Mouse (Mus musculus) bone marrow macrophage, adult 2 months (primary cell): ENCODE measurements around the gene Phf21a. TPM values are rescaled to one million over a fixed set of nuclear protein-coding genes. Genes with fewer than 3 reads are reported as not detected.
A peak's percentile ranks its signal among the peaks of the same experiment; 100 is the strongest.

ENCODE experiments used
- H3K27ac ChIP-seq: 2 replicates; pipeline ENCODE4 v1.5.1; 2012; ENCODE audit warnings: low read depth, low read length; ENCODE audit not compliant: insufficient read depth
- H3K4me1 ChIP-seq: 2 replicates; pipeline ENCODE4 v1.6.1; 2012; ENCODE audit warnings: low read length; ENCODE audit not compliant: control insufficient read depth, insufficient read depth
- H3K4me3 ChIP-seq: 2 replicates; pipeline ENCODE4 v1.5.1; 2012; ENCODE audit warnings: mild to moderate bottlenecking, low read length, moderate library complexity; ENCODE audit not compliant: insufficient read depth
- CTCF ChIP-seq: IDR thresholded peaks from 2 replicates; pipeline ENCODE4 v1.5.1; 2012; ENCODE audit warnings: low read depth, mild to moderate bottlenecking, low read length, moderate library complexity
- POLR2A ChIP-seq: IDR thresholded peaks from 2 replicates; pipeline ENCODE4 v1.6.1; 2012; ENCODE audit warnings: mild to moderate bottlenecking, low read depth, low read length, borderline replicate concordance
- polyA plus RNA-seq: library from polyadenylated mRNA; stranded (reverse); fragments of >200 nt; gene quantifications from 2 replicates; pipeline ENCODE4 v1.2.4, GENCODE M21; 2012; ENCODE audit not compliant: missing spikeins, insufficient read depth, insufficient read length

The Phf21a gene
- polyA plus RNA-seq, 1 experiment, result 81.5 TPM

DNA sequence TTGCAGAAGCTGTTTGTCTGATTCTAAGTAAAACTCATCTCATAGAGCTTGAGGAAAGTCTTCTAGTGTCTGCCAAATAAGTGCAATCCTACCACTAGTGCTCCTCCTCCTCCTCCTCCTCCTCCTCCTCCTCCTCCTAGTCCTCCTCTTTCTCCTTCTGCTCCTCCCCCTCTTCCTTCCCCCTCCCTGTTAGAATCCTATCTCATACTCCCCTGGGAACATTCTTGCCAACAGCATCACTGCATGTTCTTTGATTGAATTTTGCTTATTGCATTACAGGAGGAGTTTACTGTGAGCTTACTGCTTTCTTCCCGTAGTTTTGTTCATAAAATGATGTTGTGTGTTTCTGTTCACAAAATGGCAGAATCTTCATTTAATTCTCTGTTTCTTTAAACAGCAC is 221.1 kb downstream of the Phf21a start:
- Histone ChIP-seq H3K4me3 (no peak overlapping the region), H3K4me1 (peaks cover 11% of the 10 kb centered on the region), H3K27ac (no peak overlapping the region)
- TF ChIP-seq CTCF (no peak), POLR2A (no peak)

DNA sequence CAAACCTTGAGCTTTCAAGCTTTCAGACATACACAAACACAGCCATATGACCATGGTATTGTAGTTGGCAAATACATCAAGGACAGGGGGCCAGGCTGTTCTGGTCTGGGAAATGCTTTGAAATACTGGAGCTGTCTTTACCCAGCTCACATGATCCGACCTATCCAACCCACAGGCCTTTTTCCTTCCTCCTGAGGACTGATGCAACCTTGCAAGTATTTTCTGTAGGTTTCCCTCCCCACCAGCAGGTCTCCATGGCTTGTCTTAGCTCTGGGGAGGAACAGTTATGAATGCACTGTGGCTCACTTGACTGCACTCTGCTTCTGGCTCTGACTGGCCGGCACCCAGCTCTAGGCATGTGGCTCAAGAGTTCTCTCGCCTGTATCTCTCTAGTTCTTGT is 223.7 kb downstream of the Phf21a start:
- H3K4me1 ChIP-seq, result peaks cover 13% of the 10 kb centered on the region
- H3K4me3 ChIP-seq, result no peak overlapping the region
- no peak for TF ChIP-seq CTCF
- TF ChIP-seq POLR2A, result no peak
- no peak overlapping the region for H3K27ac ChIP-seq

DNA sequence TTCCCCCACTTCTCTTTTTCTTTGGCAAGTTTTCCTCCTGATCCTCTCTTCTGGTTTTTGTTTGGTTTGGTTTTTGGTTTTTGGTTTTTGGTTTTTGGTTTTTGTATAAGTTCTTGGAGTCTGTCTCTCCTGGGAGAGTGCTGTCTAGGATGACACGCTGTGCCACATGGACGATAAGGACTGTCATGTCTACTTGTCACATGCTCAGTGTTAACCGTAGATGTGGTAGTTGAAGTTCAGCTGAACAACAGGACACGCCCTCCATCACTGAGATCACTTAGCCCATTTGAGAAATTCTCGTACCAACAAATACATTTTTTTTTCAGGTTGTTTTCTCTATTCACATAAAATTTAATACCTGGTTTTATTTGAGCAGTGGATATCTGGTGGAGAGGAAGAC is 224.3 kb downstream of the Phf21a start:
- peaks cover 13% of the 10 kb centered on the region for H3K4me1 ChIP-seq
- H3K27ac ChIP-seq, result no peak overlapping the region
- H3K4me3 ChIP-seq, result no peak overlapping the region
- TF ChIP-seq POLR2A, result no peak
- TF ChIP-seq CTCF, result no peak

DNA sequence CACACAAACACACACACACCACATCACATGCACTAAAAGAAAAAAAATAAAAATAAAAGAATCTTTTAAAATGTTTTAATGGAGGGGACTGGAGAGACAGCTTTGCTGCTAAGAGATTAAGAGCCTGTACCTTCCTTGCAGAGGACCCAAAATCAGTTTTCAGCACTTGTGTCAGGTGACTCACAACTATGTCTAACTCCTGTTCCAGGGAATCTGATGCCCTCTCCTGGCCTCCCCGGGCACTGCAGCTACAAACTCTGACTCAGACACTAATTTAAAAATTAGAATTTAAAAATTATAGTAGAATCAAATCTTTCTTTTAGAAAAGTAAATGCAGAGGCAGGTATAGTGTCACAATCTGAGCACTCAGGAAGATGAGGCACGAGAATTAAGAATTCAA is 229.8 kb downstream of the Phf21a start:
- TF ChIP-seq POLR2A (no peak), CTCF (peak; percentile 42)
- Histone ChIP-seq H3K27ac (no peak overlapping the region), H3K4me1 (peaks cover 2% of the 10 kb centered on the region; the same call in 1 of the 2 replicates), H3K4me3 (no peak overlapping the region)

DNA sequence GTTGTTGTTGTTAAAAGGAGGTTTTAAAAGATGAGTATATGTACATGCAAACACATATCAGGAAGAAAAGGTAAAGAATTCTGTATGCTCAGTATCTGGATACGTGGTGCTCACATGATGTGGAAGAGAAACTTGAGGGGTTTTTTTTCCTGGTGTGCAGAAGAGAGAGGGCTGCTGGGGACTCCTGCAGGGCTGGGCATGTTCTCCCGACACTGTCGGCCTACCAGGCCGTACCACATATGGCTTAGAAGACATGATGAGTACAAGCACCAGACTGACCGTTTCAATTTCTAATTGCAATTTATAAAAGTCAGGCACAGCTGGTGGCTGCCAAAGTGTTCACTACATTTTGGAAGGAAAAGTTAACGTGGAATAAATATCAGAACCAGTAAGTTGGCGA is 232.8 kb downstream of the Phf21a start:
- Histone ChIP-seq H3K27ac (no peak overlapping the region), H3K4me1 (no peaks in the 10 kb centered on the region), H3K4me3 (no peak overlapping the region)
- no peak for TF ChIP-seq CTCF
- no peak for TF ChIP-seq POLR2A

DNA sequence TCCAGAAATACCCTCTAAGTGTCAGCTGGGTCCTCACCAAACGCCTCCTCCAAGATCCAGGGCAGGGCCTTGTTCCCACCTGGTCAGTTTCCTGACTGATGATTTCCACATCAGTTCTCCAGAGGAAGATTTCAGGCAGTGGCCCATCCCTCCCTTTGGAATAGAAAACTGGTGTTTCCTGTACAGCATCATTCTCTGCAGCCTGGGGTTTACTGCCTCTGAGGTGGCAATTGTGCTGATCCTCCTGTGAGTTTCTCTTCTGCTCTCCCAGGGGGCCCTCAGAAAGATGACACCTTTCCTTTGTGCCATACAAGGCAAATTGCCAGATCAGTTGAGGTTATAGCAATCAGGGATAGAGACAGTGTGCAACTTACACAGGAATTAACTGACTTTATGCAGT is 233.3 kb downstream of the Phf21a start:
- no peak for TF ChIP-seq POLR2A
- no peak for TF ChIP-seq CTCF
- no peak overlapping the region for H3K4me3 ChIP-seq
- no peaks in the 10 kb centered on the region for H3K4me1 ChIP-seq
- no peak overlapping the region for H3K27ac ChIP-seq

DNA sequence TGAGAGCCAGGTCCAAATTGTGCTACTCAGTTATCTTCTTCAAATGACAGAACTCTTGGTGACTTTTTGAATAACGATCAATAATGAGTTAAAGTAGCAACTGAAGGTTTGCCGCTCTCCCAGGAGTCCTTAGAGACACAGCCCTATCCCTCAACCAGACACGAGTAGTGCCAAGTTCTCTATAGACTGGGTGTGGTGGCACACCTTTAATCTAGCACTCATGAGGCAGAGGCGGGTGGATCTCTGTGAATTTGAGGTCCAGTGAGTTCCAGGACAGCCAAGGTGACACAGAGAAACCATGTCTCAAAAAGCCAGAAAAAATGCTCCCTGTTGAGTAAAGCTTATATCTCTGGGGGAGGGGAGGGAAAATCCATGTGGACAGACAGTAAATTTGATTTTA is 234.7 kb downstream of the Phf21a start:
- no peak overlapping the region for H3K27ac ChIP-seq
- no peak for TF ChIP-seq CTCF
- no peak for TF ChIP-seq POLR2A
- H3K4me1 ChIP-seq, result no peaks in the 10 kb centered on the region
- H3K4me3 ChIP-seq, result no peak overlapping the region

DNA sequence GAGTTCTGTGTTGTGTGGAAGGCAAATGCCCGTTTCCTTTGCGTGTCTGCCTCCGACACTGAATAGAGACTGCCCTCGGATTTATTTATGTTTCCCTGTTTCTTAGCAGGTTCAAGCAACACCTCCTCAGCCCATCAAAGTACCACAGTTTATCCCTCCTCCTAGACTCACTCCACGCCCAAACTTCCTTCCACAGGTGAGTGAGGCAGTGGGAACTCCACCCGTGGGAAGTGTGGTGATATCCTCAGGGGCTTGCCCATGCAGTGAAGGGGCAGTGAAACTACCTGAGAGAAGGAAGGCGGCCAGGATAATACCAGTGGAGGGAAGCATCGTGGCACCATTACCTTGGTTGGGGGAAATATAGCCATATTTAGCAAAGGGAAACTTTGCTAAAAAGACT is 235.3 kb downstream of the Phf21a start:
- Histone ChIP-seq H3K4me1 (no peaks in the 10 kb centered on the region), H3K4me3 (no peak overlapping the region), H3K27ac (no peak overlapping the region)
- TF ChIP-seq POLR2A (no peak), CTCF (no peak)

DNA sequence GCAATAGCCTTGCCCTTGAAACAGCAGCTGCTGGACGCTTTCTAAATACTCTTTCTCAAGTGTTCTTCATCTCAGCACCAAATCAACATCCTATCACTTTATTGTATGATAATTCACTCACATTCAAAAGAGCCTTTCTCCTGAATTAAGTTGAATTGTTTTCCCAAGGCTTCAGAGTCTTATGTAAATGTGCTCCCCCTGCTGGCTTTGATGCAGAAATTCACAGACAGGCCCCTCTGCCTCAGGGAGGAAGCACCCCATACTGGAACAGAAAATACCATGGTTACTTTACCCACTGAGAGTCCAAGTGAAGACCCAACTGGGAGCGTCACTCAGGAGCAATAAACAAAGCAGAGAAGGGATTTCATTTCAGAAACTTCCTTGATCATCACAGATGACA is 237.9 kb downstream of the Phf21a start:
- Histone ChIP-seq H3K27ac (no peak overlapping the region), H3K4me1 (no peaks in the 10 kb centered on the region), H3K4me3 (no peak overlapping the region)
- TF ChIP-seq CTCF (peak; percentile 31; the same call in 1 of the 2 replicates), POLR2A (no peak)

DNA sequence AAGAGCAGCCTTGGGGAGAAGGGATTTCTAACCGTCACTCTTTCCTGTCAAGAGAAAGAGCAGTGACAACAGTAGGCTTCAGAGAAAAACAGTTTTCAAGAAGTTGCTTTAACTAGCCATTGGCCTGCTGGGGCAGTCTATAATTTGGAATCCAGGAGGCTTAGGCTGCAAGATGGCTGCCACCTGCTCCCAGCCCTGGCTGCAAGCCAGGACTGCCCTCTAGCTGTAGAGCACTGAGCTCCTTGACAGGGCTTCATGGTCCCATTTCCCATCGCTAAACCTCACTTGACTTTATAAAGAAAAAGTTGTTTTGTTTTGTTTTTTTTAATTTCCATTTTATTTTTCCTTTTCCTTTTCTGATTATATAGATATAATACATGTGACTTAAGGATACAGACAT is 238.5 kb downstream of the Phf21a start:
- no peak for TF ChIP-seq POLR2A
- no peak for TF ChIP-seq CTCF
- no peak overlapping the region for H3K27ac ChIP-seq
- no peak overlapping the region for H3K4me3 ChIP-seq
- H3K4me1 ChIP-seq, result no peaks in the 10 kb centered on the region

DNA sequence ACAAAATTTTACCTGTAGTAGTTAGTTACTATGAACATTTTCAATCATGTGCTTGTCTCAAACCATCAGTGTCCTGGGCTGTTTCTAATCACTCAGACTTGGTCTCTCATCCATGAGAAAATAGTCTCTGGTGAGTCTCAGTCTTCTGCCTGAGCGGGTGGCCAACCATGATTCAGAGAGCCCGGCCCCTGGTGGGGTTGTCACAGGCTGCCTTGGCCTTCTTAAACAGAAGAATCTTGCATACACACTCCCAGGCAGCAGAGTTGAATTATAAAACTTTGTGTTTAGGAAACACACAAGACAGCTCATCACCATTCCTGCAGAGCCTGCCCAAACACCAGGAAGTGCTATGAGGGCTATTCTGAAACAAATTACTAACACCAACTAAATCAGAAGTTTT is 239.0 kb downstream of the Phf21a start:
- Histone ChIP-seq H3K4me3 (no peak overlapping the region), H3K27ac (no peak overlapping the region), H3K4me1 (peaks cover 3% of the 10 kb centered on the region; the same call in 1 of the 2 replicates)
- TF ChIP-seq CTCF (no peak), POLR2A (no peak)

DNA sequence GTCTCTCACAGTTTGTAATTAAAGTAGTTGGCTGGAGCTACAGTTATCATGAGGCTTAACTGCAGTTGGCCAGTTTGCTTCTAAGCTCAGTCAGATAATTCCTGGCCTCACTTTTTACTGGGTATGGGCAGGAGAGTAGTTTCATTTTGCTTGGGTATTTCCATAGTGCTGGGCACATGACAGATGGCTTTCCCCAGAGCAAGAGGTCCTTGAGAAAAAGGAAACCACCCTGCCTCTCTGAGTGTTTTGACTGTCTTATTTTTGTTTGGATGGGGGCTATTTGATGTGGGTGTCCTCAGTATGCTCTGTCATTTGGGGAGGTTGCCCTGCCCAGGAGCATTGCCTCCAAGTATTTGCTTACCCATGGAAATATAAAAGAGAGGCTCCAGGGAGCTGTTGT is 249.5 kb downstream of the Phf21a start:
- peaks cover 4% of the 10 kb centered on the region for H3K4me1 ChIP-seq
- TF ChIP-seq CTCF (no peak), POLR2A (no peak)
- no peak overlapping the region for H3K27ac ChIP-seq
- H3K4me3 ChIP-seq, result no peak overlapping the region
